8 mouse cellular contexts compared by ENCODE assay signal in genomic region chr1:81516575-81517210, GRCm38 (mm10).
DNase-seq lines count a peak whose midpoint lies in the region; ATAC-seq lines count a peak whose summit lies in the region.

No protein-coding gene starts in this region.

- H3K4me2 ChIP-seq in limb, embryonic 13.5 days (replicated peaks): no peak overlapping the region

- WGBS in limb, embryonic 13.5 days: 55% methylated on average over 10 of the region's 10 CpGs
- WGBS in limb, embryonic 10.5 days: 64% methylated on average over 10 of the region's 10 CpGs

- intact Hi-C loops in gastrocnemius, postnatal 14 days (cut with DNase I; ENCODE audit: low total_unique reads): loop anchor here (5.0 kb wide), 1 partner anchor 776 kb away; the partner anchor contains the start of gene Irs1

- DNase-seq in adrenal gland, postnatal 14 days: peak; percentile 20
- DNase-seq in adrenal gland, adult 8-10 months: no peak
- DNase-seq in limb, embryonic 10.5 days (ENCODE audit: low spot score): no peak
- peak; percentile 36 for DNase-seq in kidney, postnatal 14 days
- DNase-seq in telencephalon, adult 2 months (ENCODE audit: low read depth, low spot score): peak; percentile 16
- no peak for DNase-seq in gastrocnemius, postnatal 14 days

- H3K27ac ChIP-seq in limb, embryonic 13.5 days: no peak overlapping the region
- no peak overlapping the region for H3K27ac ChIP-seq in limb, embryonic 10.5 days

- no peaks in the 10 kb centered on the region for H3K27me3 ChIP-seq in limb, embryonic 13.5 days
- no peaks in the 10 kb centered on the region for H3K27me3 ChIP-seq in limb, embryonic 10.5 days (ENCODE audit: low read depth, poor library complexity, severe bottlenecking)

- H3K36me3 ChIP-seq in limb, embryonic 13.5 days: no peaks in the 10 kb centered on the region
- H3K36me3 ChIP-seq in limb, embryonic 10.5 days: no peaks in the 10 kb centered on the region

- ATAC-seq in limb, embryonic 13.5 days (ENCODE audit: low FRiP score, low read depth): peak; percentile 73
- peak; percentile 54; the same call in 1 of the 2 replicates for ATAC-seq in common myeloid progenitor, adult 5-6 weeks (replicated peaks; ENCODE audit: low read depth, poor library complexity, severe bottlenecking)

- H3K4me3 ChIP-seq in limb, embryonic 13.5 days: no peak overlapping the region
- no peak overlapping the region for H3K4me3 ChIP-seq in limb, embryonic 10.5 days

- H3K4me1 ChIP-seq in limb, embryonic 13.5 days: peaks cover 5% of the 10 kb centered on the region; the same call in 1 of the 2 replicates
- peaks cover 2% of the 10 kb centered on the region; the same call in 1 of the 2 replicates for H3K4me1 ChIP-seq in limb, embryonic 10.5 days

- H3K9ac ChIP-seq in limb, embryonic 13.5 days: no peak overlapping the region

- H3K9me3 ChIP-seq in limb, embryonic 13.5 days: no peaks in the 10 kb centered on the region
- H3K9me3 ChIP-seq in limb, embryonic 10.5 days (replicated peaks): no peaks in the 10 kb centered on the region

Comparison
In these comparisons a context has a peak if more than half of its experiments do, and no peak if none do; other contexts are left out.
1. DNase-seq: peak in adrenal gland, postnatal 14 days (single experiment), kidney, postnatal 14 days (single experiment) and telencephalon, adult 2 months (single experiment); none in adrenal gland, adult 8-10 months (single experiment), limb, embryonic 10.5 days (single experiment) and gastrocnemius, postnatal 14 days (single experiment).